Mouse (Mus musculus) neutrophil, adult 5-6 weeks (primary cell): ENCODE measurements around the gene Slc19a3. TPM values are rescaled to one million over a fixed set of nuclear protein-coding genes. Genes with fewer than 3 reads are reported as not detected.

ENCODE experiments used
- ATAC-seq: fragments of 151-379, 151-347 bp; 2 replicates; pipeline ENCODE4 v1.8.0; 2017; ENCODE audit warnings: mild to moderate bottlenecking, moderate TSS enrichment; ENCODE audit not compliant: insufficient number of reproducible peaks, poor library complexity, low FRiP score, severe bottlenecking; ENCODE audit errors: extremely low read depth
- total RNA-seq: library from RNA; stranded (forward); fragments of 200-1000 nt; gene quantifications from 2 replicates; pipeline ENCODE4 v1.2.3, GENCODE M21; 2017

Gene Slc19a3
- total RNA-seq = not detected in 2 replicates

- no peak for ATAC-seq
These were observed at the start of gene Slc19a3 for GRCm38 (mm10) chr1:83038109-83038672. Slc19a3 (minus strand) TSS chr1:83038448.

DNA sequence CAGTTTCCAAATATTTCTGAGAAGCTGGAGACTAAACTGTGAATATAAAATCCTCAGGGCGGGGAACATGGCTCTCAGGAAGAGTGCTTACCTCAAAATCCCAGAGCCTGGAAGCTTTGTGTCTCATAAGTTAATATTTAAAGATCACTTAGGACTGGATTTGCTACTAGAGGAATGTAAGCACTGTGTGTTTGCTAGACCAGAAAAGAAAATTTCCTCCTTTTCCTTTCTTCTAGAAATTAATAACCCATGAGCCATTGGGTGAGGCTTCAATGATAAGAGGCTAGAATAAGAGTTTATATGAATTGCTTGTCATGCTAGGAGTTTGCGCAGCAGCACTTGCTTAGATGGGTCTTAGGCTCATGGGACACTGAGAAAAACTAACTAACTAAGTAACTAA lies 46.5 kb upstream of the Slc19a3 start:
- no peak for ATAC-seq

- ATAC-seq = no peak
These were observed 38.8 kb upstream of the Slc19a3 start for GRCm38 (mm10) chr1:83077016-83077415.

GRCm38 (mm10) chr1:83076190-83076917 lies 38.1 kb upstream of the Slc19a3 start:
- peak; percentile 39; the same call in 1 of the 2 replicates for ATAC-seq

DNA sequence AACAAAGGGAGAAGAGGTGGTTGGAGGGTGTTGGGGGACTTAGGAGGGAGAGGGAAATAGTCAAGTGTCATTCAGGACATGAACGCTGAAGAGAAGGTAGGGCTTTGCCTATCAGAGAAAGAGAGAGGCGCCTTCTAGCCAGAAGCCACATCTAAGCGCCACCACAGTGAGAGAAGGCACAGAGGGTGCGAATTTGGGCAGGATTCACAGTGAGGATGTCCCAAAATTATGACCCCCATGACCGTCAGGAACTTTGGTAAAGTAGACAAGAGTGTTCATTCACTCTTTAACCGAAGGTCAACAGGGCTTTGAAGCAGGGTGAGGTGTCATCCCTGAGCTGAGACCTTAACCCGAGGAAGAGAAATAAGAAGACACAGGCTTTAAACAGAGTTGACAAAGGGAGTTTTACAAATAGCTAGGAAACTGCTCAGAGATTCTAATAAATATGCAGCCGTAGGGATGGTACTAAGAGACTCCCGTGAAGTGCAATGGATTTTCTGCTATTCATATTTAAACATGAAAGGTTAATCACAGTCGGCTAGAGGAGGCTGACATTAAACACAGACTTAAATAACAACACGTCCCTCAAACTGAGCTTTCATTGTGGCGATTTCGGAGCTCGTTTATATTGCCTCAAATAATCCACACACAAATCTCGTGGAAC lies 37.4 kb upstream of the Slc19a3 start:
- ATAC-seq = no peak

- ATAC-seq = no peak
These were observed 29.0 kb upstream of the Slc19a3 start for GRCm38 (mm10) chr1:83067205-83067604.

DNA sequence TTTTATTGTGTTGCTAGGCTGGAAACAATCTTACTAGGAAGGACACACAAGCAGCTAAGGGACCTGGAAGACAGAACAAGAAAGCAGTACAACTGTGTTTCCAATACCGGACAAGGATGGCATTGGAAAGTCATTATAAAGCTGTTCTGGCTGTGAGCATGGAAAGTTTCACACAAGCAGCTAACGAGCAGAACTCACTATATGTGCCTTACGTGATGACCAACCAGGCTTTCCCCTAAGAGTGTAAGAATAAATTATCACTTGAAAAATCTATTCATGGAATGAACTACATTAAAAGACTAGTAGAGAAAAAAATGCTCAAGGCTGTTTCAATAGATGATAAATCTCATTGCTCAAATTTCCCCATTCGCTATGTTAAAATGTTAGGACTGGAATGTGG lies 28.3 kb upstream of the Slc19a3 start:
- no peak for ATAC-seq

- no peak for ATAC-seq
These were observed 26.6 kb upstream of the Slc19a3 start for GRCm38 (mm10) chr1:83064851-83065250.

DNA sequence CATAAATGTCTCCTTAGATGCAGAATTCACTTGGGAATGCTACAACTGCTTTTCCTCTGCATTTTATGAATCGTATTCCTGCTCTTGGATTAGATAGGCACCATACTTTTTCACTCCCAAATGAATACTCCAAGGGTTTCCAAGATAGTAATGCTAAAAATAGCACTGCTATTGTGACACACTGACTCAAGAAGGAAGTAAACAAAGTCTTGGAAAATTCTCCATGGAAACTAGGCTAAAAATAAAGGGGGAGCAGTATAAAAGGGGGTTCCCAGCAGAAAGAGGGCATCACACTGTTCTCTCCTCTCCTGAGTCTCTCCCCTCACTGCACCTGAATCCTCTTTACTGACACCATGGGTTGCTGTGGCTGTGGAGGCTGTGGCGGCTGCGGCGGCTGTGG lies 22.4 kb upstream of the Slc19a3 start, which contains the start of gene Krtap28-13:
Gene Krtap28-13, plus strand, starts transcription at position 288 of the 400 bp plus-strand sequence.
- ATAC-seq = no peak

- ATAC-seq = no peak
These were observed 21.0 kb upstream of the Slc19a3 start, which contains the start of gene A030005K14Rik for GRCm38 (mm10) chr1:83059278-83059677. A030005K14Rik (minus strand) TSS chr1:83059378.

DNA sequence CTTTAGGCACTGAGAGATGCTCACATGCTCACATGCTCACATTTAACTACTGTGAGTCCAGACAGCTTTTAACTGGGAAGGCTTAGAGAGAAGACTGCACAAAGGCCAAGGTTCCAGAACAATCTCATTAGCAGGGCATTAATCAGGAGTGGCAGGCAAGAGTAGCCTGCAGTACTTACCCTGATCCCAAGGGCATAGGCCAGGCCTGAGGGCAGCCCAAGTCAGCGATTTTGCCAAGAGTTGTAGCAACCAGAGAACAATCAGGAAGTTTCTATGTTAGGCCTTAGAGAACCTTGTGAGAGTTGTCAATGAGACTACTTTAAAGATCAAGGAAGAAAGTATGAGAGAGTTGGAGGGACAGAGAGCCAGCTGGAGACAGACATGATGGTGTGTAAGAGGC lies 20.2 kb upstream of the Slc19a3 start:
- ATAC-seq = no peak

DNA sequence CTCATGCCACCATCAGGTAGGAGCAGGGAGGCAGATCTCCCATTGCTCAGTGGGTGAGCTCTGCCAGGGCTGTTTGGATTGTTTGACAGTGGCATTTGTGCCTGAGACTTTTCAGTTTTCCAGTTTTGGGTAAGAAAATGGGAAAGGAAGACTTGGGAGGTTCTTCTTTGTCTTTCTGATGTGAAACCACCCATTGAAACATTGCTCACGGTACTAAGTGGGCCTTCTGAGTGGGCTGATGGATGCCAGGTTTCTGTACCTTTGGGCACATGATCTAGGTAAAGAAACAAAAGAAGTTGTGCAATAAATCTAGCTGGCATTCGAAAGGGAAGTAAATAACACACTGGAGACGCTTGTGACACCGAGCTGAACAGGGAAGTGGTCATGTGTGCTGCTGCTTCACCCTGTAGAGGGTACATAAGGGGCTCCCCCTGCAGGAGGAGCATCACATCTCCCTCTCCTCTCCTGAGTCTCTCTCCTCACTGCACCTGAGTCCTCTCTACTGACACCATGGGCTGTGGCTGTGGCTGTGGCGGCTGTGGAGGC lies 6.7 kb upstream of the Slc19a3 start, which contains the start of gene Gm47969:
Gene Gm47969, plus strand, starts transcription at position 51 of the 546 bp plus-strand sequence.
- ATAC-seq = no peak

- ATAC-seq = no peak
These were observed 4.1 kb upstream of the Slc19a3 start, which contains the start of gene Krtap28-10 for GRCm38 (mm10) chr1:83042380-83042779. Krtap28-10 (minus strand) TSS chr1:83042480.

DNA sequence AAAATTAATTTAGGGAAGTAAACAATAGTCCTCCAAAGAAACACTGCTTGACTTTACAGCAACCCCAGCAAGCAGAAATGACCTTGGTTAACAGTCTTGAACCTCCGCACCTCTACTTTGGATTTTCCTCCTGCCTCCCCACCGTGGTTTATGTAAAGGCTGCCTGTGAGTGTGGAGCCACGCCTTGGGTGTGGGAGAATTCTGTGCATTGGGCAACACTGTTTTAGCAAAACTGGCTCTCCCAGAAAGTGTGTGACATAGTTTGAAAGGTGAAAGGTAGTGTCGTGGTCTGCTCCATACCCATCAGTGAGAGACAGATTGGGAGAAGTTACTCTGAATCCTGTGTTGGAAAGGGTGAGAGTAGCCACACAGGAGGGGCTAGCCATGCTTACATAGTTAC lies 832 bp upstream of the Slc19a3 start:
- no peak for ATAC-seq

- no peak for ATAC-seq
These were observed 1.2 kb downstream of the Slc19a3 start for GRCm38 (mm10) chr1:83036892-83037667.

DNA sequence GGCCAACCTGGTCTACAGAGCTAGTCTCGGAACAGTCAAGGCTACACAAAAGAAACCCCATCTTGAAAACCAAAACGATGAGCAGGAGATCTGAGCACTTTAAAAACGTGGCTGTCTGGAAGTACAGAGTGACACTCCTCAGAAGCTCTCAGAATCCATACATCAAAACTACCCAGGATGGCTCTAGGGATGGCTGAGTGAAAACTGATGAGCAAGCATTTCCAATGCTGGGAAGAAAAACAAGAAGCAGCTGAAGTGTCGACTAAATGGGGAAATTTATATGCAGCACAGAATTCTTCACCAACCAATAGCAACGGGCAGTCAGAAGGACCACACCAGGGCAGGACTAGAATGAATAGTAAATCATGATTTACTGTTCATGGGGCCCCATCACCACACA lies 3.7 kb downstream of the Slc19a3 start:
- ATAC-seq = no peak

GRCm38 (mm10) chr1:83032508-83032907 lies 5.7 kb downstream of the Slc19a3 start:
- ATAC-seq = no peak

DNA sequence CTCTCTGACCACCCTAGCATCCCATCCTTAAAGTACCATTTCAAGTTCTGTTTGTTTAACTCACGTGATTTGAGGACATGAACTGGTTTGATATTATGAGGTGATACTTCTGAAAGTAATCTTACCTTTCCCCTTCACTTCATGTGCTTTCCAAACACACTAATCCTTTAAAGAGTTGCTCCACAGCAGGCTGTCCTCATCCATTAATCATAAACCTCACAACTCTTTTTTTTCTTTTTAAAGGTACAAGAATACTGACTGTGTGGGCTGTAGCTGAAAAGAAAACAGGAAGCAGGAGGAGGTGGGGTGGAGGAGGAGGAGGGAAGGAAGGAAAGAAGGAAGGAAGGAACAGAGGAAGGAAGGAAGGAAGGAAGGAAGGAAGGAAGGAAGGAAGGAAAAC lies 6.3 kb downstream of the Slc19a3 start:
- ATAC-seq = no peak

DNA sequence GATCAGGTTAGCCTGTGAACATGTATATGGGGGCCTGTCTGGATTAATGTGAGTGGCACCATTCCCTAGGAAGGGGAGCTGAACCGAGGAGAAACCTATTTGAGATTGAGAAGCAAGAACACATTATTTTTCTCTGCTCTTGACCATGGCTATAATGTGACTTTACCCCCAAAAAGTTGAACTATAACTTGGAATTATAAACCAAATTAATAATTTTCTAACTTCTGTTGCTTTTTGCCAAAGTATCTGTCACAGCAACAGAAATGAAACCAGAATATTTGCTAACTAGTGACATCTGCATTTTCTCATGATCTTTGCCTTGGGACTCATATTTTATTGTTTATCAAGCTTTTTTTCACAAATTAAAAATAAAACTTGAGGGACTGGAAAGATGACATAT lies 21.7 kb downstream of the Slc19a3 start:
- ATAC-seq = no peak
